Mouse (Mus musculus) cerebellum, postnatal 14 days (tissue): ENCODE measurements at regions not wholly inside any gene's neighbourhood (a gene's known extent, or its start where the extent isn't known, plus 50 kb on each side); places are given as distances from the start of the nearest gene placed in this dataset.
A peak's percentile ranks its signal among the peaks of the same experiment; 100 is the strongest.

Source experiments
- DNase-seq, 2 experiments: peaks; one replicate each; pipeline ENCODE4 v3.0.0; 2021; ENCODE audit warnings: mixed read lengths in 2 of 2

GRCm38 (mm10) chr8:97866148-97866547 lies 1550.1 kb downstream of the Cdh8 start:
- no peak for DNase-seq

- DNase-seq: peak; percentile 53 to 82
Observed at GRCm38 (mm10) chr8:97861511-97861910, 1554.8 kb downstream of the Cdh8 start.

GRCm38 (mm10) chr8:97860201-97860600 lies 1556.1 kb downstream of the Cdh8 start:
- no peak for DNase-seq

- DNase-seq: no peak
Observed at GRCm38 (mm10) chr8:97857252-97857651, 1559.0 kb downstream of the Cdh8 start.
